Mouse (Mus musculus) embryo, embryonic 11 days (tissue): ENCODE measurements at regions not wholly inside any gene's neighbourhood (a gene's known extent, or its start where the extent isn't known, plus 50 kb on each side); places are given as distances from the start of the nearest gene placed in this dataset.

ENCODE experiments used
- DNase-seq: peaks from one replicate; pipeline ENCODE4 v3.0.0-alpha.2; 2015

DNA sequence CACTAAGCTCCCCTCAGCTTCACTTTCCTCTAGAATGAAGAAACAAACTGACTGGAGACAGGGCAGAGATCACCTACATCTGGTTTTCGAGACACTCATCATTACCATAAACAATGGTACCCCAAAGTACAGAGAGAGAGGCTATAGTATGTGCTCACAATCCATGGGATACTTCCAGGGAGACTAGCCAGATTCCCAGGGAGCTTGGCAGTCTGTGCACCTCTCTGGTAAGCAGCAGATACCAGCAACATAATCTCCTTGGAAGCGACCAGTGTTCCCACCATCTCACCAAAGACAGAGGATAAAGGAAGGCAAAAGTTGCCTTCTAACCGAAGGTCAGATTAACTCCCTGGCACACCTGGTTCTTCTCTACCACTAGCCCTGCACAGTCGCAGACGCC lies 256.4 kb downstream of the Prdm2 start:
- no peak for DNase-seq

DNA sequence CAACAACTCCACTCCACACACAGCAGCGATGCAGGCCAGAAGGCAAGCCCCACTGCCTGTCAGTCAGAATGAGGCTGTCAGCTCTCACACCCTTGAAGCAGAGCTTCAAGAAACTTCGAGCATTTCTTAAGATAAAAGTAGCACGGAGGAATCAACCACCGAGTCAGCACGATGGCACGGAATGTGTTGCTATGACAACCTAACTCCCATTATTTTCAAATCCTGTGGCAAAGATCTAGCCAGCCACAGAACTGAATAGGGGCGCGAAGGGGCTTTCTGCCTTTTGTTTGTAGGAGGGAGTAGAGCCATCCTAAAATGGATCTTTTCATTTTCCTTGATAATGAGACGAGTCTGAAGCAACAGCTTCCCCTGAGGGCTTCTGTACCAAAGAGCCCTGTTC lies 259.1 kb downstream of the Prdm2 start:
- peak; percentile 40 for DNase-seq

DNA sequence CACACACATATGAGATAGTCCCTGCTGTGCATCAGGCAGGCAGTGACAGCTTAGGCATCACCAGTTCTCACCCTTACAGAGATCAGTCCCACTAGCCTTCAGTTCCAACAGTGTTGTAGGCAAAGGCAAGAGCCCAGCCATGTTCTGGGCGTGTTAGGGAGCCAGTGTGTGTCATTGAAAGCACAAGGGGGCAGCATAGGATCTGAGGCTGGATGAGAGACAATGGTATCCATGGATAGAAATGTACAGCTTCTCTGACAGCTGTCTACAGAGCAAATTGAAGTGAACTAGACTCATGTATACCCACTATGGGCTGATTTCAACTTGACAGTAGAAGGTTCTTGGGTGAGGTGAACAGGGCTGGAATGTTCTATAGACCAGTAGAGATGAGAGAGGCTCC lies 259.9 kb downstream of the Prdm2 start:
- DNase-seq: no peak

DNA sequence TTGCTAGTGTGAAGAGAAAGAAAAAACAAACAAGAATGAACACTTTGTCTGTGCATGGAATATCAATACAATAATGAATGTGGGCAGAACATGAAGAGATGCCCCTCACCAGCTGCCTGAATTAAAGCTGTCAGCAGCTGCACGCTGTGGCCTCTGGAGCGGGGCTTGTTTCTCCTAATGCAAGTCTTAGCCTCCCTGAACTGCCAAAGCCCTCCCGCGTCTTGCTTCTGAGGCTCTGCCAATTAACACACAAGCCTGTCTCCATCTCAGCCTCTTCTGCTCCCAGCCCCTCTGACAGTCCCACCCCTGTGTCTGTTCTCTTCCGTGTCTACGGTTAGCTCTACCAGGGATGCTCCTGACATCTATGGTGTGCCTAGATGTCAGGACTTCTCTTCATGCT lies 265.1 kb downstream of the Prdm2 start:
- no peak for DNase-seq

DNA sequence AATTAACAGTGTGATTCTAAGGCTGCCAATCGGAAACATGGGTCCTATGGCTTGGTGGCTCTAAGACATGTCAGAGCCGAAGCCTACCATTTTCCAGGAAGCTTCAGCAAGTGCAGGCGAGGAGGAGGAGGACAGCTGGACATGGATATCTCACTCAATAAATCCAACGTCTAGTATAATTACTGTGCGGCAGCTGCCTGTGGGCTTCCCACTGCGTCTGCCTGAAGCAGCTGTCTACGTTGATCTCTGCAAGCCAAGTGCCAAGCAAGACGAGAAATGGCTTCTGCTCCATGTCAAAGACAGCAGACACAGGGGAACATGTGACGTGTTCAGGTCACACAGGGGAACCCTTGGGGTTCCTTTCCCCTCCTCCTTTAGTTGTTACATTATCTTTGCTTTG lies 279.2 kb downstream of the Prdm2 start:
- no peak for DNase-seq

DNA sequence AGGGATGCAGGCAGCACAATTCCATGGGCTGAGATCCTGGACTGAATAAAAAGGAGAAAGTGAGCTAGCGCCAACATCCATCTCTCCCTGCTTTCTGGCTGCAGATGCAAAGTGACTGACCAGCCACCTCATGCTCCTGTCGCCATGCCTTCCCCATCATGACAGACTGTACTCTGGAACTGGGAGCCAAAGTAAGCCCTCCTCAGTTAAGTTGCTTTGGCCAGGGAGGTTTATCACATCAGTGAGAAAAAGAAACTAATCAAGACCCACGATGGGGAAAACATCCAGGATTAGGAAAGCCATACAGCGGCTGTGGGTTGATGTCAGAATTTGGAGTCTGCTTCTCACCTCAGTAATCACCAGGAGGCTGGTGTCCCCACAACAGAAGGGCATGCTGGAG lies 283.6 kb downstream of the Prdm2 start:
- no peak for DNase-seq

DNA sequence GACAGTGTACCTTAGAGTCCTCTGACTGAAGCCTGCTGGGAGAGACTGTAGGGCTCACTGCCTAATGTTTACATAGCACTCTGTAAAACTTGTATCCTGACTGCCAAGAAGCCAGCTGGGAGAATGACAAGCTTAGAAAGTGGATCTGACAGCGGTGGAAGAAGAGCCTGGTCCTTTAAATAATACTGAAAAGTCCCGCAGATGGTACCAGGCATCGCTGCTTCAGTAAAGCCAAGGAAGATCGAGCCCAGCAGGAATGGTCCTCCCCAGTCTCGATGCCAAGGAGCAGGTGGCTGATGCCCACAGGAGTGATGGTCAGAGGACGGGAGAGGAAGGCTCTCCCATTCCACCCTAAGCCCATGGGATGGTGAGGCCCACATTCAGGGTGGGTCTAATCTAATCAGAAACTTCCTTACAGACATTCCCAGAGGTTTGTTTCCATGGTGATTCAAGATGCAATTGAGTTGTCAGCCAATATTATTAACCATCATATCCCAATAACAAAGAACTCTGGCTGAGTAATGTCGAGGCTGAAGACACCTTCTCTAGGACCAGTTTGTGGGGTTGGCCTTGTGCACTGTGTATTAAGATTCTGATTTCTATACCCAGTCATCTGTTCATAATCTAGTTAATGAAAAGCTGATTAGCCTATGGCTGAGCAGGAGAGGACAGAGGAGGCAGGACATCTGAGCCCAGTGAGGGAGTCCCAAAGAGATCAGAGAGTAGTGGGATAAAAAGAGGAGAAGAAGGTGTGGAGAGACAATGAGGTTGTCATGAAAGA lies 285.3 kb downstream of the Prdm2 start:
- DNase-seq: no peak

DNA sequence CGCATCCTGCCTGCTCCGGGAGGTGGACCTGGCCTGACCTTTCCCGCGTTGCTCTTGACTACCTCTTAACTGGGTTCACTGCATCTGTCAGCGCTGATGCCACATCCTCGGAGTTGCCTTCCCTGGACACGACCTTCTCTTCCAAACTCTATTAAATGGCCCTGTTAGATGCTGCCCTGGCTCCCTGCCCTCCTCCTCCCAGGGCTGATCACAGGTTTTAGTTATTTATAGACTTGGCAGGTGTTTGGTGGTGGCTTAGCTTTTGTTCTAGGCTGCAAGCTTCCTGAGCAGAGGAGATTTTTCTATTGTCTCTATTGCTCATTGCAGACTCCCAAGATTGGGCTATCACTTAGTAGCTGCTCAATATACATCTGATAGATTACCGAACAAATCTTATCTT lies 287.7 kb downstream of the Prdm2 start:
- no peak for DNase-seq

DNA sequence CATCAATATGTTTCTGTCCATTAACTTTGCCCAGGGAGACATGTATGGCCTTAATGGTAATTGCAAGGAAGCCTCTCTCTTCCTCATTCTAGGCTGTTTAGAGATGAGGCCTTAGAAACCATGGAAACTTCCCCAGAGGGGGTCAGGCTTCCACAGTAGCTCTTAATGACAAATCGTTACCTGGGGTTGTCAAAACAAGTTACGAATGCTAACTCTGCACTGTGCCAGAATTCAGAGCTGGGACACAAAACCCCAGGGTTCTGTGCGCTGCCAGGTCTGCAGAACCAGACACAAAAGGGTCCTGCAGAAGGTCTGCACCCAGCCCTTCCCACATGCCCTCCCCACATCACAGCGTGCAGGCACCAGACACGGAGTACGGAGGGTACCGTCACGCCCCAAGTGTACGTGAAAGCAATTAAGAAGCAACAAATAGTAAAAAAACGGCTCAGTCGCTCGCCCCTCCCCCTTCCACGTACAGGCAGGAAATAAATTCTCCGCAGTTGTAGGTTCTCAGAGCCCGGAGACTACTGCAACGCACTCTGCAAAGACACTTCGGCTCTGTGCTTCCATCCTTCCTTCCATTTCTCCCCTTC lies 303.3 kb downstream of the Prdm2 start:
- peak; percentile 57 for DNase-seq

DNA sequence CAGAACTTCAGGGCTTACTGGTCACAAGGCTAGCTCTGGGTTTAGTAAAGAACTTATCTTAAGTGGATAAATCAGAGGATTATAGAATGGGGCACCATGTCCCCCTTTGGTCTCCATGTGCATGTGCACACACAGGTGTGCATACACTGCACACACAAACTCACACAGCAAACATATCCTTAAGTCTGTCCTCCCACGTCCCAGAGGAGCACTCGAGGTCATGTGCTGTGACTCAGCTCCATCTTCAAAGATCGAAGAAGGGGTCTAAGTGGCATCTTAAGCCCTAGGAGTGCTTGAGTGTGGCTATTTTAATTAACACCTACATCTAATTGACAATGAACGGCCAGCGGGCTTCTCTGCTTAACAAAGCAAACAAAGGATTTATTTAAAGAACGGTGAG lies 304.0 kb downstream of the Prdm2 start:
- DNase-seq: no peak

DNA sequence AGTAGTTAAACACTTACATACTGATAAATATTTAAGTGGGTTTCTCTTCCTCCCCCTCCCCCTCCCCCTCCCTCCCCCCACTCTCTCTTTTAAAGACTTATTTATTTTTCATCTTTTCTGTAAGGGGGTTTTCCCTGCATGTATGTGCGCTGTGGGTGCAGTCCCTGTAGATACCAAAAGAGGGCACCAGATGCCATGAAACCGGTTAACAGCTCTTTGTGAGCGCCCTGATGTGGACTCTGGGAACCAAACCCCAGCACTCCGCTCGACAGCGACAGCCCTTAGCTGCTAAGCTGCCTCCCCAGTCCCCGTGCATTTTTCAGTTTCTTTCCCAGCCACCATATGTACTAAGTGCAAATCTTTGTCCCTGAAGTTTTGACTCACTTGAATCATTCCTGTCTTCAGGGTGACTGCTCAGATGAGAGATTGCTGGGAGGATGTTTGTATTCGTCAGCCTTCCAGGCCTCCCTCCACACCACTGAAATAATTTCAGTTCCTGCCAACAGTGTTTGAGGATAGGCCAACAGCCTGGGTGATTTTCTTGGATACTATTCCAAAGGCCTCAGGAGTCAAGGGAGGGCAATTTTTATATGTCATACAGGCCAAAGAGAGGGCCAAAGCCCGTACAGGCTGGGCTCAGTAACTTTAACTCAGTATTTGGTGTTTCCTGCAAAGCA lies 309.3 kb downstream of the Prdm2 start:
- no peak for DNase-seq

DNA sequence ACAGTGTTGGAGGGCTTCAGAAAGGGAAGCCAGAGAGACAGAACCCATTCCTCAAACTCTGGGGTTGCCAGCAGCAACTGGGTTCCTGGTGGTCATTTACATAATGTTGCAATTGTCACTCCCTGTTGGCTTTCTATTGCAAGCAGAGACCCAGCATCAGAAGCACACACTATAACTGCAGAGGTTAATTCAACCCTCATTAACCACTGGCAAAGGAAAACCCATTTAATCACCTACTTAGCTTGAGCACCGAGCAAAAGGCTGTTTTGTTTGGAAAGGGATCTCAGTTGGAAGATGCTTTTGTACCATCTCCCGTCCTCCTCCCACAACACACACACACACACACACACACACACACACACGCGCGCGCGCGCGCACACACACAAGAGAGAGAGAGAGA lies 312.0 kb downstream of the Prdm2 start:
- no peak for DNase-seq

DNA sequence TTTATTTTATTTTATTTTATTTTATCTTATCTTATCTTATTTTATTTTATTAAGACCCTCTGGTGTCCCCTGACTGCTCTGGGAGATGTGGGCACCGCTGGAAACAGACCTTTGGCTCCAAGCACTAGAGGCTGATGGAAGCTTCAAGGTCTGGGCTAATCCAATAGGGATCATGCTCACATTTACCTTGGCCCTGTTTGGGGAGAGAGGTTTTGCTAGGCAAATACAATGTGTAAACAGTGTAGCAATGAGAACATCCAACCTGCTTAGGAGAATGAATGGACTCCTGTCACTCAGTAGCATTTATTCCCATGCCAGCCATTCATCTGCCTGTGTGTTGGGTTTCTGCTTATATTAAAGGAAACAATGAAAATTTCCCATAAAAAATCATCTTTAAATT lies 313.8 kb downstream of the Prdm2 start:
- DNase-seq: no peak

DNA sequence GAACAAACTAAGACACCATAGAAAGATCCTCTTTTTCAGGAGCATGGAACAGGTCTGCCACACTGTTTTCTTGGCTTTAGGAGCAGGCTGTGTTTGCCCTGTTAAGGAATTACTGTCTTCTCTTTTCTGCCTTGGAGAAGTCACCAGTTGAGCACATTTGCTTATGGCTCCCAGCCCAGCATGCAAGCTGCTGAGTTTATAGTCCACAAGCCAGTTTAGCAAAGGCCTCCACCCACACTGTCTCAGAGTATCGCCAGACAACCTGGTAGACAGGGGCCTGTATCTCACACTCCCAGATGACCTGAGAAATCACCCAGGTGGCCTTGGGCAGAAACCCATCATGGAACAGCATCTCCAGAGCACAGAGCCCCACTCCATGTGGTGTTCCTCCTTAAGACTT lies 322.1 kb downstream of the Prdm2 start:
- DNase-seq: no peak

DNA sequence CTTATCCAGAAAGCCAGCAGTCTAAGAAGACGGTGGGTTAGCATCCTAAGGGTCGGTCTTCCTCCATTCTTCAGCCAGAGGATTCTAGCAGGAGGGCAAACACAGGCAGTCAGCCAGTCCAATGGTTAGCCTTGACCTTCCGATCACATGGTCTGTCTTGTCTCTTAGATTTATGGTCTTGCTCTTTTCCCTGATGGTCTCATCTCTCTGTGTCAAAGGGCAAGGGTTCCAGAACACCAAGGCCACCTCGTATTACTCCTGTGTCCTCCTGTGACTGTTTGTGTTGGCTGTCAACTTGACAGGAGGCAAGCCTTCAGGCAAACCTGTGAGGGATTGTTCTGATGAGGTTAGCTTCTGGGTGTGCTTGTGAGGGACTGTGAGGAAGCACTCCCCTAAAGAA lies 323.9 kb downstream of the Prdm2 start:
- DNase-seq: no peak

DNA sequence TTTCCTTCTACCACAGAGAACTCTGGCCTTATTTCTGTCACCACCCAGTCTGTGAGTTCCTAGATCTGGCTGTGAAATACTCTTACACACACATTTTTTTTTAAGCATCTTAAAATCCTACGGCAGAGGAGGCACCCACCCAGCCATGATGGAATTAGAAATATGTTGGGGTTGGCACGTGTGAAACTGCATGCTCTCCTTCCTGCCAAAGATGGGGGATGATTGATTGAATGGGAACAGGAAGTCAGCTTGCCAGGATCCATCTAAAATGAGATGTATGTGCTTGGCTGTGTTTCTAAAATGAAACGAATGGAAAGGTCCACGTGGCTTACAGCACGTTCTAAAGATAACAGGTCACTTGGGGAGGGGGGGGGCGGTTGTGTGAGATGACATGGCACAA lies 324.9 kb downstream of the Prdm2 start:
- DNase-seq: no peak

DNA sequence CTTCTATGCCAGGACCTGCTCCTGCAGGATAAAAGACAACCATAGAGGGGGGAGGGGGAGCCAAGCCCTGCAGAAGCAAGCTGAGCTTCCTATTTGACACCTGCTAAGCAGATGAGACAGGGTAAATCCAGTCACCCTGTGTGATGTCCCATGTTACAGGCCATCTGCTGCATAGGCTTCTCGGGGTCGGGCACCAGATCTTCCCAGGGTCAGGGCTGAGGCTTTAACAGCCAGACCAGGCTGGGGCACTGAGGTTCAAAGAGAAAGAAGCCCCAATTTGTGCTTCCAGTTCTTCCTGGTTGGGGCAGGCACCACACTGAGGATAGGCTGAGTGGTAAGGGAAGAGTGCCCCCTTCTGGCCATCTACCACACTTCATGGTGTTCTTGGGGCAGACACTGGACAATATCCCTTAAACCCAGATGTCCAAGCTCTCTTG lies 332.5 kb downstream of the Prdm2 start:
- peak; percentile 84 for DNase-seq

DNA sequence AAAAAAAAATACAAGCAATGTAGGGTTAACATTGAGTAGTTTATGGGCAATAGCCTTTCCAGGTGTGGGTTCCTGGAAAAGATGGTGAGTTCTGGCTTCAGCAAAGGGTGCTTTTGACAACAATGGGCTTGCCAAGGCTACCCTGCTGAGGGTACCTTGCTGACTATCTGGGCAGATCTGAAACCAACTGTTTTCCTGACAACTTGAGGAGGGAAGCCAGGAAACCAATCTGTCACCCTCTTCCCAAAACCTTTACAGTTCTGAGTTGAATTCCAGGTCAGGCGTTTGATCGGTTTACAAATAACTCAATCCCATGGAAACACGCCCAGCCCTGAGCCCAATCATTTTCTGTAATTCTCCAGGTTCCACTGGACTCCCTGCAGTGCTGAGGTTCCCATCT lies 336.6 kb downstream of the Prdm2 start:
- DNase-seq: no peak

DNA sequence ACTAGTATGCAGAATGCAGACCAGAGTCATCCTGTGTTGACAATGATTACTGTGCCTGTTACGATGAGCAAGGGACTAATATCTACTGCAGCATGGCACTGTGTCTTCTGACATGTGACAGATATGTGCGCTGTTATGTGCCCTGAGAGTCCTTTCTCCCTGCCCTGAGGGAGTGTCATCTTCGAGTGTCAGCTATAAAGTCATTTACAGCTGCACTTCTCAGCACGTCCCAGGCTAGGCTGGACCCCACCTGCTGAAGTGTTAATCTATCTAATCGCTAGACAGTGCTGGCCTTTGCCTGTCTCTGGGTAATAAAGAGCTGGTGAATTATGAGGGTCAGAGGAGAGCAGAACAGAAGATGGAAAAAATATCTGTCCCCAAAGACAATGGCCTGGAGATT lies 337.7 kb downstream of the Prdm2 start:
- peak; percentile 7 for DNase-seq

DNA sequence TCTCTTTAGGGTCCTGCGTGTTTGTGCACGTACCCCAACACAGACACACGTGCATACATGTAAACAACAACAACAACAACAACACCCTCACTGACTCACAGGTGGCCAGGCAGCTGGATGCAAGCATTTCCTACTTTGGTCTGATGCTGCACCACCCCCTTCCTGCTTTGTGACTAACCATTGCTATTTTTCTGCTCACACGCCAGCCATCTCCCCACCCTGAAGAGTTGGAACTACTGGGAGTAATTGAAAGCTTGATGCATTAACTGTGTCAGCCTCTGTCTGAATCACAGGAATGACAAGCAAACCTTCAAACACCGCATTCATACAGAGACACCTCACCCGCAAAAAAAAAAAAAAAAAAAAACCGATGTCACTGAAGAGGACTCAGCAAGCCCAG lies 346.5 kb downstream of the Prdm2 start:
- no peak for DNase-seq

DNA sequence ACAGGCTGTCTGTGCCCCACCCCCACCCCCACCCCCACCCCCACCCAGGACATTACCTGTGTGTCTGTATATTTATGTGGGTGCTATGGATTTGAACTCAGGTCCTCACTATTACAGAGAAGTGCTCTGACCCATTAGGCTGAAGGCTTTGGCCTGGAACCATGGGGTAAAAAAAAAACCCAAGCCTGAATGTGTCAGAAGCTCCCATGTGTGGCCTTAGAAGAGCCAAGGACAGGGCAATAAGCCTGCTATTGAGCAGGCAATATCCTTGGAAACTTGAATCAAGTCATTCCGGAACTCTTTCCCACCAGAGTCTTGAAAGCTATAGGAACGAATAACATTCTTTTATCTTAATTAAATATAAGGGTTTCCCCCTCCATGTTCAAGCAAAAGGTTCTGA lies 347.2 kb downstream of the Prdm2 start:
- DNase-seq: no peak

DNA sequence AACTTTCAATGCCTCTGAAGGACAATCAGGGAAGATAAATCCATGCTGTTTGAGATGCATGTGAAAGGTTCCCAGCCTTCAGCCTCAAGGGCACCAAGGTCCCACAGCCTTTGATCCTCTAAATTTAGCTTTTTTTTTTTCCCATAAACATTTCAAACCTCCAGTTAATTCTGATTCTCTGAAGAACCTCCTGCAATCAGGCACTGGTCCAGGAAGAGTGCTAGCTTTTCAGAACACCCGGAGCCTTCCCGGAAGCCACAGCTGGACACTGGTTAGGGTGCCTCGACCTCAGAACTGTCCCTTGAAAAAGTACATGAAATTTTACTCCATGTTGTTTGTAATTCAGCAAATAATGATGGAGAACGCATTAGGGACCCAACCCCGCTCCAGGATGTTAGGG lies 348.9 kb downstream of the Prdm2 start:
- no peak for DNase-seq

DNA sequence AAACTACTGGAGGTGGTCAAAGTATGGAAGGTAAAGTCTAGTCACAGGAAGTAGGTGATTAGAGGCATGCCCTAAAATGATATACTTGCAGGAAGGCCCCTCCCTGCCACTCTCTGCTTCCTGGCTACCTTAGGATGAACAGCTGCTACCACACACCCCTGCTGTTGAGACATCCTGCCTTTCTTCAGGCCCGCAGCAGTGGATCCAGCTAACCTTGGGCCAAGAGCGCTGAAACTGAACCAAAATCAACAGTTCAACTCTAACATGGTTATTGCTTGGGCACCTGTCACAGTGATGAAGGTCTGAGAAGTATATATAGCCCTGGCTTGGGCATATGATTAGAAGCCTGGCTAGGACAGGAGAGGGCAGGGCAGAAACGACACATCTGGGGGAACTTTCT lies 352.4 kb downstream of the Prdm2 start:
- no peak for DNase-seq

DNA sequence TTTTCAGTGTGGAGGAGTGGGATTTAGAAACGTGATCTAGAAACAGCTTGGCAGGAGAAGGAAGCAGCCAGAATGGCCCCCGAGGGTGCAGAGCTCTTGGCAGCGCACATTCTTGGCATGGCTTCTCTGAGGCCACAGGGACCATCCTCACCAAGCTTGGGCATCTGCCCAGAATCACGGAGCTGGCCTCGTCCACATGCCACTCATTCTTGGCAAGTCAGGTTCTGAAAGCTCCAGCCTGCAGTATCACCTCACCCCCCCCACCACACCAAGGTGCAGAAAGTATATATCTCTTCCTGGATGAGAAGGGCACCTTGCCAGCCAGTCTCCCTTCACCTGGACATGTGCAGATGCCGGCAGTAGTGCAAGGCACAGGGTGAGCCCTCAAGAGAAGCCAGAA lies 356.2 kb downstream of the Prdm2 start:
- no peak for DNase-seq

DNA sequence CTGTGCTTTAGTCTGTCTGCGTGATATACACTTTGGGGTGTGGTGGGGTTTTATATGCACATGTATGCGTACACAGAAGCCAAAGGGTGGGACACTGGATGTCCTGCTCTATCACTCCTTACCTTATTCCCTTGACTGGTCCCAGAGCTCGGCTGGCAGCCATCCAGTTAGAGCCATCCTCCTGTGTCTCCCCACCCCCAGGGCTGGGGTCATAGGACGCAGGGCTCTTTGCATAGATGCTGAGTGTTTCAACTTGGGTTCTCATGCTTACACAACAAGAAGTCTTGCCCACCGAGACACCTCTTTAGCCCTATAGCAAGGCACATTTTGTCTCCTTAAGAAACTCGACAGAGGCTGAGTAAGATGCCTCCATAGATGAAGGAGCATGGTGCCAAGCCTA lies 357.2 kb downstream of the Prdm2 start:
- no peak for DNase-seq
